Mouse (Mus musculus) B cell, adult 62 days (primary cell): ENCODE data around the gene Ap3d1. TPM values are rescaled to one million over a fixed set of nuclear protein-coding genes. Genes with fewer than 3 reads are reported as not detected.

ENCODE experiments used
- total RNA-seq: library from RNA; stranded (reverse); gene quantifications from 4 replicates; pipeline ENCODE4 v1.2.4, GENCODE M21; 2023

Ap3d1 gene
- total RNA-seq, result 122 to 151 TPM (median 133 TPM) in 4 replicates

DNA sequence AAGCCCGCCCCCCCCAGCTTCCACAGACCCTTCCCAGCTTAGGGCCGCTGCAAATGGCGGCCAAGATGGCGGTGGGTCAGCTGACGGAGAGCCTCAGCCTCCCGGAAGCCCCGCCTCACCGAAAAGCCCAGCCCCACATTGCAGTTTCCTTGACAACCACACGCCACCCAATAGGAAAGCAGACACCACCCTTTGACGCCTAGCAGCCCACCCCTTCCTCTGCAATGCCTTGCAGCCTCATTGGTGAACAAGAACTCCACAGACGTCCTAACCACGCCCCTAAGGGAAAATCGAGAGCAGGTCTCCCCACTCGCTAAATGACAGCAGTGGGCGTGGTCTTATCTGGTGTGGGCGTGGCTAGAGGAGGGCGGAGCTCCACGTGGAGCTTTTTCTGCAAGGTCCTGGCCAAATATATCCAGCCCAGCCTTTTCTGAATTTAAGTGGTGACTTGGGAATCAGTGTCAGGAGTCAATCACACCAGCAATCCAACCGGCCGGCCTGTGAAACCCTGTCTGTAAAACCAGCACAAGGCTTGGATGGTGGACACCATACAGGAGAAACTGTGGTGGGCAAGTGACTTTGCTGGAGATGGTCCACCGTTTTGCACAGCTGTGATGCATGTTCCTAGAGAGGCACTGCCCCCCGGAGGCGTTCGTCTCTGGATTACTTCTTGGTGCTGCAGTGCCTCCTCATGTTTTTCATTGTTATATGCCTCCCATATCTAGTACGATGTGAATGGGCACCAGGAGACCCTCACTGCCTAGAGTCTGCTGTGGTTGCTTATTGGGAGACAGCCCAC is at the start of gene Ap3d1:
Gene Ap3d1, minus strand, starts transcription at position 85 of the 799 bp plus-strand sequence.

DNA sequence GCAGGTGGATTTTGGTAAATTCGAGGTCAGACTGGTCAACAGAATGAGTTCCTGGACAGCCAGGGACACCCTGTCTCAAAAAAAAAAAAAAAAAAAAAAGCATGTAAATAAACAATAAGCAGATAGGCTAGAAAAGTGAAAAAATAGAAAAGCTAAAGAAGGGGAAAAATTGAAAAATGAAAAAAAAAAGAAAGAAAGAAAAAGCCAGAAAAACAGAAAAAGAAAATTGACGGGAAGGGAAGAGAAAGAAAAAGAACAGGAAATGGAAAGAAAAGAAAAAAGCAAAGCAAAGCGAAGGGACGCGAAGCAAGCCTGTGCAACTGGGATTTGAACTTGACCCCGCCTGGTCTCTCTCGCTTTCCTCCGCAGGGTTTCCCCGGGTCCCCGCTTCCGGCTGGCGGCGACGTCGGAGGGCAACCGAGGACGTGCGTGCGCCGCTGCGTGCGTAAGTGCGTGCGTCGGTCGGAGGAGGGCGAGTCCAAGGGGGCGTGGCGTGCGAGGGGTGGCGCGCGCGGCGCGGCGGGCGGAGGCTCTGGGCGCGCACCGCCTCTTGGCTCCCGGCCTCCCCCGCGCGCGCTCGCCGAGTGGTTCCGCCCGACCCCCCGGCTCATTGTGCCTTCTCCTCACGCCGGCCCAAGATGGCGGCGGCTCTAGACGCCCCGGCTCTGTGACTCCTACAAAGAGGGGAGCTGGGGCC is 12.7 kb upstream of the Ap3d1 start, which contains the start of gene Dot1l:
Gene Dot1l, plus strand, starts transcription at position 613 of the 697 bp plus-strand sequence.

GRCm38 (mm10) chr10:80701721-80702535 is 40.1 kb downstream of the Ap3d1 start, which contains the start of the genes Mob3a and Izumo4:
Mob3a (minus strand) TSS chr10:80701977.
Izumo4 (plus strand) TSS chr10:80702184.

DNA sequence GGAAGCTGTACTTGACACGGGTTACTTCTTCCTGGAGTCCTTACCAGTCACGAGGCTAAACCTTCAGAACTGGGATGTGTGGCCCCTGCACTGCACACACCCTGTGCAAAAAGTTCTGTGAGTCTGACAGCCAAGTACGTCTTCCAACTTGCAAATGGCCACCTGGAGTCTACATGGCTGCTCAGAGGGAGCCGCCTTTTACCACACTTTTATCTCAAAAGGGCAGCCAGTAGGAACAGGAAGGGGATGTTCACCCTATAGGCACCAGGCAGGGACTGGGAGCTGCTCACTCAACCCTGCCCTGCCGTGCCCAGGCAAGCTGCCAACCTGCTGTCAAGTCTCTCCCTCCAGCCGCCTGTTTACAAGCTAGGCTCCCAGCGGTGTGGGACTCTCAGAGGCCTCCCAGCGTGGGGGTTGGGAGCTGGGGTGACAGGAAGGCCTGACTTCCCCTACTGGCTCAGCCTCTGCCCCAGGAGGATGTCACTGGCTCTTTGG is 64.1 kb downstream of the Ap3d1 start, which contains the start of gene Mknk2:
Gene Mknk2, minus strand, starts transcription at position 171 of the 495 bp plus-strand sequence.

Other genes starting within 250 kb of the Ap3d1 start
- gene Onecut3, start 247.4 kb downstream of the Ap3d1 start, total RNA-seq, result not detected in 4 replicates
- not detected in 4 replicates for gene Atp8b3, start 203.1 kb downstream of the Ap3d1 start, total RNA-seq
- 113 to 136 TPM (median 123 TPM) in 4 replicates for gene Rexo1, start 180.7 kb downstream of the Ap3d1 start, total RNA-seq
- 30.3 to 34.0 TPM (median 31.5 TPM) in 4 replicates for gene Klf16, start 164.9 kb downstream of the Ap3d1 start, total RNA-seq
- 89.6 to 111 TPM (median 99.5 TPM) in 4 replicates for gene Abhd17a, start 151.9 kb downstream of the Ap3d1 start, total RNA-seq
- 61.5 to 65.5 TPM (median 62.9 TPM) in 4 replicates for gene Scamp4, start 139.4 kb downstream of the Ap3d1 start, total RNA-seq
- gene Adat3, start 139.4 kb downstream of the Ap3d1 start, total RNA-seq, result 9.3 to 21.8 TPM (median 15.5 TPM) in 4 replicates
- gene Gm49322, start 136.2 kb downstream of the Ap3d1 start, total RNA-seq, result 10.6 to 12.6 TPM (median 11.2 TPM) in 4 replicates
- gene Csnk1g2, start 119.4 kb downstream of the Ap3d1 start, total RNA-seq, result 209 to 257 TPM (median 213 TPM) in 4 replicates
- 30.1 to 32.7 TPM (median 31.0 TPM) in 4 replicates for gene Btbd2, start 85.2 kb downstream of the Ap3d1 start, total RNA-seq
- 396 to 427 TPM (median 418 TPM) in 4 replicates for gene Mknk2, start 64.2 kb downstream of the Ap3d1 start, total RNA-seq
- 94.0 to 111 TPM (median 98.1 TPM) in 4 replicates for gene Mob3a, start 40.3 kb downstream of the Ap3d1 start, total RNA-seq
- 34.0 to 51.5 TPM (median 39.5 TPM) in 4 replicates for gene Izumo4, start 40.1 kb downstream of the Ap3d1 start, total RNA-seq
- 69.2 to 82.9 TPM (median 74.7 TPM) in 4 replicates for gene Dot1l, start 12.9 kb upstream of the Ap3d1 start, total RNA-seq
- 73.0 to 86.5 TPM (median 77.6 TPM) in 4 replicates for gene Sf3a2, start 55.9 kb upstream of the Ap3d1 start, total RNA-seq
- gene Plekhj1, start 56.4 kb upstream of the Ap3d1 start, total RNA-seq, result 99.4 to 138 TPM (median 104 TPM) in 4 replicates
- 1.4 to 2.0 TPM (median 1.6 TPM) in 4 replicates for gene Amh, start 63.0 kb upstream of the Ap3d1 start, total RNA-seq
- gene Jsrp1, start 71.2 kb upstream of the Ap3d1 start, total RNA-seq, result not detected in 4 replicates
- 513 to 527 TPM (median 522 TPM) in 4 replicates for gene Oaz1, start 84.4 kb upstream of the Ap3d1 start, total RNA-seq
- gene Lingo3, start 101.8 kb upstream of the Ap3d1 start, total RNA-seq, result not detected in 4 replicates
- 20.7 to 35.6 TPM (median 25.5 TPM) in 4 replicates for gene Lsm7, start 112.9 kb upstream of the Ap3d1 start, total RNA-seq
- 28.8 to 33.2 TPM (median 31.9 TPM) in 4 replicates for gene Sppl2b, start 113.0 kb upstream of the Ap3d1 start, total RNA-seq
- not detected in 4 replicates for gene Tmprss9, start 129.6 kb upstream of the Ap3d1 start, total RNA-seq
- gene Timm13, start 158.7 kb upstream of the Ap3d1 start, total RNA-seq, result 57.5 to 75.0 TPM (median 69.9 TPM) in 4 replicates
- gene Lmnb2, start 176.0 kb upstream of the Ap3d1 start, total RNA-seq, result 11.6 to 13.6 TPM (median 12.6 TPM) in 4 replicates
- 39.7 to 58.7 TPM (median 48.3 TPM) in 4 replicates for gene Gadd45b, start 187.8 kb upstream of the Ap3d1 start, total RNA-seq